Mouse (Mus musculus): ENCODE data around the gene Pappa.

The Pappa gene

DNA sequence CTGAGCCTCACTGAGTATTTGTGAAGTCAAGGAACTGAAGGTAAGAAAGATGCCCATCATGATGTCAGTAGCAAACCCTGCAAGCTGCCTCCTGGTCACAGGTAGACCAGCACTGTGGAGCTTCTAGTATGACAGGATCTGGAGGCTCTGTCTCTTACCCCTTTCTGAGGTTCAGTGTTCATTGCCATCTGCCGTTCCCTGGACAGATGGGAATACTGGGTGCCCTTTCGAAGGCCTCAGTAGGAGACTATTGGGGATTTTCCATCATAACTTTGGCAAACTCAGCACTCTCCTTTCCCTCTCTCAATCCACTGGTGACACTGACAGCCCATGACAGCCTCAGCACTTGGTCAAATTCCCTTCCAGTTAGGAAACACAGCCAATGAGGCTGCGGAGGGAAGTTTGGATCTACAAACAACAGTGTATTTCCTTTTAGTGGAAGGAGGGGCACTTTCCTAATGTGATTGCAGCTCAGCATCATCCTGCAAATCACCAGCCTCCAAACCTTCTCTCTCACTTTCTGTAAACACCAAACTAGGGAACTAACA, 42.4 kb downstream of the Pappa start:
- no peak for DNase-seq (ENCODE audit: low spot score)

DNA sequence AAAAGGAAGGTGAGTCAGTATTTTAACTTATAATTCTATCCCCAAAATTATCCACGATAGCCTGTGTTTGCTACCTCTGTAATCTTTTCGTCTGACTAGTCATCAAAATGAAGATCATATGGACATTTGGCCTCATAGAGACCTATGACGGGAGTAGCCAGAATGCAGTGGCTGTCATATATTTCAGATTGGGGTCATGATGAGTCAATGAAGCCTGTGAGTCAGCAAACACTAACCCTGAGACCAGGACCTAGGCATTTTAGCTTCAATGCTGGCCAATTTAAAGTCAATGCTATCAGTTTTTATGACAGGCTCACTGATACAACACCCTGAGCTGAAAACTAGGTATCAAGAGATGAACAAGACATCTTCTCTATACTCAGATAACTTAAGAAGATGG, 50.5 kb downstream of the Pappa start:
- DNase-seq (ENCODE audit: low spot score): no peak

DNA sequence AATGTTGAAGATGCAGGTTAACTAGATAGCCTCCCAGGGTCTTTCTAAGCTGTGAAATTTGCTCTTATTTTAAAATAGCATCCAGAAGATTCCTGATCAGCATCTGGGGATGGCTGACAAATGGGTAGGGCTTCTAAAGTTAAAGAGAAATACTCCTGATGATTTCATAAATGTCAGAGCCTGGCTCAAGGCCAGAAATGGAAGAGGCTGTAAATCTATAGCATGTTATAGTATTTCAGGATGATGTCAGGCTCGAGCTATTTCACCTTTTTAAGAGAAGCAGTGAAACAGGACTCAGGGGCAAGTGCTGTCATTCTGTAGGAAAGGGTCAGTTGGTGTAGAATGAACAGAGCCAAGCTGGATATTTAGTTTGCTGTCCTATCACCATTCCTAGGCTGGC, 54.2 kb downstream of the Pappa start:
- no peak for DNase-seq (ENCODE audit: low spot score)

DNA sequence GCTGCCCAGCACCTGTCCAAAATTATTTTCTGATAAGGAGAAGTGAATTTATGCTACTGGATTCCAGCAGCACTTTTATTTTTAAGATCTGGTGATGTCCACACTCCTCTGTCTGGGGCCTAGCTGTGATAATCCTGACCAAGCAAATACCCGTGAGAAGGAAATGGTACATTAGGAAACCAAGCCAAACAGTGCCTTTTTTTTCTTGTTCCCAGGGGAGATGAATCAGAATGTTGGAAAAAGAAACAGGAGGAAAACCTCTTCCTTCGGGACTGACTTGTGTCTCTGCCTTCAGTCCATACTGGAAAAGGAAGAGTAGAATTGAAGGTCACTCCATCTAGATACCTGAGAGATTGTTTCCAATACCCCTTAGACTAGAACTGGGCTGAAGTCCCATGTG, 63.3 kb downstream of the Pappa start:
- no peak for DNase-seq (ENCODE audit: low spot score)

DNA sequence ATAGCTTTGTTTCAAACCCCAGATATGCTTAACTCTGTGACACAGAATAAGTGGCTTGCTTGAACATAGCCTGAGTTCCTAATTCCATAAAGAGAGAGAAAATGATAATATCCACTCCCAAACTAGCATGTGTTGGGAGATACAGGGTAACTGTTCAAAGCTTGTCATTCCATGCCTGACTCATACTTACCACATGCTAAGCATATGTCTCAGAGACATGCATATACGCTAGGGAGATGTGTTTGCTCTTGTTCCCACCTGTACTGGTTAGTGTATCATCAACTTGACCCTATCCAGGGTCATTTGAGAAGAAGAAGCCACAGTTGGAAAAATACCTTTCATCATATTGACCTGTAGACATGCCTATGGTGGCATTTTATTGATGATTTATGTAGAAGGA, 63.7 kb downstream of the Pappa start:
- DNase-seq (ENCODE audit: low spot score): no peak

DNA sequence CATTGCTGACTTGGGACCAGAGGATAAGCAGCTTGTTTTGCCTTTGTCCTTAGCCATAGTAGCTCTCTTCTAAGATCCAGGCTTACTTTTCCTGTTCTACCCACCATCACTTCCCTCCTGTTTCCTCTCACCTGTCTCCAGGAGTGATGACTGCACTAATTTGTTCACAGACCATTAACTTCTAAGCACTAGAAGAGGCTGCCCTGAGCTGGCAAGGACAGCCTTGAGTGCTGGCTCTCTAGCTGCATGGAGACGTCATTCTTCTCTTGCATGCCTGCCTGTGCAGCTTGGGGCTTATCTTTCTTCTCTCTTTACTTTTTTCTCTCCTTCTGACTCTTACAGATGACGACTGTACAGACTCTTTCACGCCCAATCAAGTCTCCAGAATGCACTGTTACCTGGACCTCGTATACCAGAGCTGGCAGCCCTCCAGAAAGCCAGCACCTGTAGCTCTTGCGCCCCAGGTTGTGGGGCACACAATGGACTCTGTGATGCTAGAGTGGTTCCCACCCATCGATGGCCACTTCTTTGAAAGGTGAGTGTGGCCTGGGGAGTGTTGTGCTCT, 65.0 kb downstream of the Pappa start:
- no peak for DNase-seq (ENCODE audit: low spot score)

DNA sequence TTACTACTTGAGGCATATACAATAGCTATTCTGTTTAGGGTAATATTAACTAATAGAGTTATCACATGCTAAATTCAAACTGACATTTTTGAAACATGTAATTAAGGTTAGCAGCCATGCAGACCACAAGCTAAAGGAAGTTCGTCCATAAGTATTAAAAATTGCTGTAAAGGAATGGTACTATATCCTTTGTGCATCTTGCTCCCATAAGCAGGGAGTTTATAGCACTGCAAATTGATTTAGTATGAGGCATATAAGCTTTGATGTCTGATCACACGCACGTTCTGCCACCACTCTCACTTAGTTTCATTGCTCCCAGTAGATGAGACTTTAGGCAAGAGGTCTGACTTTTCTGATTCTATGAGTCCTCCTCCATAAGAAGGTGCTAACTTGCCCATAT, 68.8 kb downstream of the Pappa start:
- no peak for DNase-seq (ENCODE audit: low spot score)

DNA sequence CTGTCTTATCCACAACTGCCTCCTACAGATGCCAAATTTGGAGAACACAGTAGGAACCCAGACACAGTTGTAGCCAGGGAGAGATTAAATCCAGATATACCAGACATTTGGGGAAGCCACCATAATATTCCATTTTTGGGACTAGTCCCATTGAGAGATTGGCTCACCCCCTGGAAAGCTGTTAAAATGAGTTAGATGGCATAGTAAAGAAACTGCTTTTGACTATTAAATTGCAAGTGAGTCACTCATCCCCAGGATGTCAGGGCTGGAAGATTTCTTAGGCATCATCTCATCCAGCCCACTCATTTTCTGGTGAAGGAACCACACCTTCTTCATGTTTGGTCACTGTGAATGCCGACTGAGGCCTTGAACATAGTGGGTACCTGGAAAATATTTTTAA, 72.0 kb downstream of the Pappa start:
- no peak for DNase-seq (ENCODE audit: low spot score)

DNA sequence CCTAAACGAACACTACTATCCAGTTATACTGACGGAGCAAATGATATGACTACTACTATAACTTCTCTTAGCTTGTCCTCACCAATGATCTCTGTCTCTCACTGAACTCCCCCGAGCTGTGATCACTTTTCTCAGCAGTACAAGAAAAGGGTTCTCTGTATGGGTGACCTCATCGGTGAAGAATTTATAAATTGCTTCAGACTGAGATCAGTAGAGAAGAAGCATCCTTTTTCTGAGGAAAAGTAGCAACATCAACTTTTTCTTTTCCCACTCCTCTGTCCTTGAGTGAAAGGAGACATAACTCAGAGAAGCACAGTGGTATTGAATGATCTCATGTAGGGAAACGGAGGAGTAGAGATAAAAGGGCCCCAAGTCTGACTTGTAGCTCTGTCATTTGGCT, 79.7 kb downstream of the Pappa start:
- DNase-seq (ENCODE audit: low spot score): no peak

DNA sequence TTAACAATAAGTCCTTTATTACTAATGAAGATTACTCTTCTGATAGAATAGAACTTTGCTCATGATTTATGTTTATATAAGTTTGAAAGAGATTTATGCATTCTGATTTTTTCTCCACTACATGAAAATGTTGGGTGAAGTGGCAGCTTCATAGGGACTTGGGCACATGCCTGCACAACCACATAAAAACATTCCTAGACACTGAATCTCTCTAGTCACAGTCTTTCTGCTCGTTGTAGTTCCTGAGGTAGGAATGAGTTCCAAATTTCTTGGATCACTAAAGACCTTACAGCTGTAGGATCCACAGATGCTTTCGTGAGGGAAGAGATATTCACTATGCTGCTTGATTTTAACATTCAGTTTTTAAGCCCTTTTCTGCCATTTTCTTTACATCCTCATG, 81.5 kb downstream of the Pappa start:
- no peak for DNase-seq (ENCODE audit: low spot score)

DNA sequence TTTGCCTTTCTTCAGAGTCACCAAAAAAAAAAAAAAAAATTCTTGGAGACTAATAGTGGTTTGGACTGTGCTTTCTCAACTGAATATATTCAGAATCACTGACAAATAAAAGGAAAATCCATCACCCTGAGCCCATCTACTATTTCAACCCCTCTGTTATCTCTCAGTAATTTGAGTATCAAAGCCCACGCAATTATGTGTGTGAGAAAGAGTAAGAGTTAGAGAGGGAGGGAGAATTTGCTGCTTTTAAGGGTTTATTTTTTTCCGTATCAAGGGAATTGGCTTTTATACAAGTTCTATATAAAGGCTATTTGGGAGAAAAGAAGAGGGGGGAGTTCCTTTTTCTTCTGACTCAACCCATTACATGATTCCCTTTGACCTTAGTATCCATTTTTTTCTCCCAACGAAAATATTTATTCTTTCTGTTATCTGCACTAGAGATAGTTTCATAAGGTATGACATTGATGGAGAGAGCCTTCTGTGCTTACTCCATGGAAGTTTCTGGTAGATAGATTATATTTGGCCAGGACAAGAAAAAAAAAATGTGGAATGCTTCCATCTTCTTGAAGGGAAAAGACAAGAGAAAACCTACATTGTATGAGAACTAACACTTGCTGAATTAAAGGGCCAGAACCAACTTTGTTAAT, 85.5 kb downstream of the Pappa start:
- DNase-seq (ENCODE audit: low spot score): no peak

DNA sequence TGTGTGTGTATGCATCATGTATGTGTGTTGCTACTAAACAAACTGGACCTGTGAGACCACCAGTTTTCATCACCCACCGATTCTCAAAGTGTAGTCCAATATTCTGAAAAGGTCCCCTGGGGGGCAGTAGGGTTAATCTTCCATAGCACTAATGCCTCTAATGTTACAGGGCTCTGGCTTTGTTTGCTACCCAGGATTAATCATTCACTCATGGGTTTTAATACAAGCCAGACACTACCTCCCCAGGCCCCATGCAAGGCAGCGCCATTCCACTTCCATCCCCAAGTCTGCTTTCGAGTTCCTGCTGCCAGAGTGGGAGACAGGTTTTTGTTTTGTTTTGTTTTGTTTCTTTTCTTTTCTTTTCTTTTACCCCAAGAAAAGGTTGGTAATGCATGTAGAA, 92.7 kb downstream of the Pappa start:
- DNase-seq (ENCODE audit: low spot score): no peak

DNA sequence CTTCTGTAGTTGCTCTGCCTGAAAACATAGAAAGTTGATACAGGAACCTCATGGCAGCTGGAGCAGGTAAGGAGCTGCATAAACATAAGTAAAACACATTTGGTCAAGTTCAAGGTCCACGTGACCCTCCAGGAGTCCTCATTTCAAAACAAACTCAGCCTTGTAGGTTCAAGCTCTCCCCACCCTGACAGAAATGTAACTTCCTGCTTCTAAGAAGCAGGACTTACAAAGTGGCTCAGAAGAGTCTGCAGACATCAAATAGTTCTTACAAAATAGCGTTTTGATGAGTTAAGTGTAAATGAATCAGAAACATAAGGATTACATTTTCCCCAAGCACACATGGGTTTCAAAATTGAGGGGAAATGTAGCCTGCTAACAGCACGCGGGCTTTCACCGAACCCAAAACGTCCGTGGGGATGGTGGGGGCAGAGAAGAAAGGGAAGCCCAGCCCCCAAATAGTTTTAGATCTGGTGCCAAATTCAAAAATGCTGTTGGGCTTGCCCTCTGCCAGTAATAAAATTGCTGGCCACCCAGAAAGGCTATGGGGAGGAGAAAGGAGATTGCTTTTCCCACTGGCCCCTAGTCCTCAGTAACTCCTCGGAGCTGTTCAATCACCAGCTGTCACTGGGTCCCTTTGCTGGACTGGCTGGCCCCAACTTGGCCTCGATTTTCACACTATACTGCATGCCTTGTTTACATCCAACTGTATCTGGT, 93.8 kb downstream of the Pappa start:
- DNase-seq (ENCODE audit: low spot score): no peak

DNA sequence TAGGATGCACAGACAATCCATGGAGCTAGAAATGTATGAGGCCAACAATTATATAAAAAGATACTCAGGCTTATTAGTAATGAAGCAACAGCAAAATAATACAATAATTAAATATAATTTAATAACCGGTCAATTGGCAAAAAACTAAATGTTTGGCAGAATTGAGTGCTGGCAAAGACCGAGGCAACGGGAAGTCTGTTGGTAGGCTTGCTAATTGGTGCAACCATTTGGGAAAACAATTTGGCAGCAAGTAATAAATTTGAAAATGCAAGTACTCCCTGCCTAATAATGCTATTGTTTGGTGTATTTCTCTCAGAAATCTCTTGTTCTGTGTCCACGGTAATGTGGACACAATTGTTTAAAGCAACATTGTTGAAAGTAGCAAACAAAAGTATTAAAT, 99.9 kb downstream of the Pappa start:
- no peak for DNase-seq (ENCODE audit: low spot score)

DNA sequence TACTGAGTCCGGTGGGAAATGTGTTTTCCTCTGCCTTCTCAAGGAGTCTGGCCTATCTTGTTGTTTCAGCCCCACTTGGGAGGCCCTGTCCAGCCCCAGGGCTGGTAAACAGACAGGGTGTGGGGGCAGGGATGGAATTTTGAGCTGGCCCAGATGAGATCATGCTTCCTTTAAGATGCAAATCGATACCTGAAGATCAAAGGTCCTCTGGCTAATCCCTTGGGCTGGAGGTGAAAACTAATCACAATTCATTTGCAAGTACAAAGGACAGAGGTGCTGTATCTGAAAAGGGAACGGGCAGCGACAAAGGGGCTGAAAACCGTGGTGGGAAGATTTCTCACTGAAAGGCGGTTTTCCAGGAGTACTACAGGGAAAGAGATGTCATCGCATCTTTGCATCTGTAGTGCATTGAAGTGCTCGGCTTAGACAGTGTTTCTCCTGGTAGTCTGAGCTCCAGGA, 114.6 kb downstream of the Pappa start:
- DNase-seq (ENCODE audit: low spot score): no peak

DNA sequence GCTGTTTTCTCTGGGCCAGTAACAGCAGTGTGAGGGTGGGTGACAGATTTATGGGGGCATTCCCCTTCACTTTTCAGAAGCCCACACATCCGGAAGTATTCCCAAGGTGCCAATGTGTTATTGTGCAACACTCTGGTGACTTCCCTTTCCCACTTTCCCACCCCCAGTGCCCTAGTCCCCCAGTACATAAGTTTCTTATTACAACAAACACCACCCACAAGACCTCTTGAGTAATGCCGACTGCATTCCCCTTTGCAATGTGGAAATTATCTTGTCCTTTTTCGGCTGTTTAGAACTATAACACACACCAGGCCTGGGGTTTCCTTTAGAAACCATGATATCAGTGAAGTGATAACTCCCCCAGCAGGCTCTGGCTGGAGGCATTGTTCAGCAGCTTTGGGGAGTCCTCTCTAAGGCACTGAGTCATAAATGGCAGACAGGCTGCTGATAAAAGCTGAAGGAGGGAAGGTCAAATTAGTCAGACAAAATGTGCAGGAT, 118.5 kb downstream of the Pappa start:
- DNase-seq (ENCODE audit: low spot score): no peak

DNA sequence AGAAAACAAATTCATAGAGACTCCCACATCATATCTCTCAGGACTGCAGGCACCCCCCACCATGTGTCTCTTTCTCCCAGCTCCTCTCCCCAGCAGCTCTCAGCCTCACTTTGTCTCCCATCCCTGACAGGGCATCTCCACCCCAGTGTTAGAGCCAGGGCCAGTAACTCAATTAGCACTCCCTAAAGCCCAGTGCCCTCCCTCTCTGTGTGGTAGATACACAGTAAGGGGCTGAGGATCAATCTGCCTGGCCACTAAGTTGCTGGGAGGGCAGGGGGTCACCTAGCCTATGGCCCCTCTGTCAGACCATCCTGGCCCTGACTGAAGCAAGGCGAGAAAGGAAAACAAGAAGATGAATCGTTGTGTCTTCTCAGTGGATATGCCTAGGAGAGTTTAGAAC, 119.3 kb downstream of the Pappa start:
- DNase-seq (ENCODE audit: low spot score): no peak

DNA sequence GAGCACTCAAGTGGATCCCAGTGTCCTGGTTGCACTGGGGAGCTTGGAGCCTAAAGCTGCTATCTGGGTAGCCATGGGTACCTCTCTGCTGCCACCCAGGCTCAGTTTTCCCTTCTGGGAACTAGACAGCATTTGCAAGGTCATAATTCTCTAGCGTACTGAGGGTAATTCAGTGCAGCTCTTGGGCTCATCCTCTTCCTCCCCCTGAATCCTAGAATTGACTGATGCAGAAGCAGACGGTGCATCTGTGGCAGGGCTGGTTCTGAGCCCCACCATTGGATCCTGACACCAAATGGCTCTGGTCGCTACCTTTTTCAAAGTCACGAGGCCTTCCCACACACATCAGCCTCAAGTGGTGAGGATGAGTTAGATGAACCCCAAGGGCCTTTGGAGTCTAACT, 121.0 kb downstream of the Pappa start:
- no peak for DNase-seq (ENCODE audit: low spot score)

DNA sequence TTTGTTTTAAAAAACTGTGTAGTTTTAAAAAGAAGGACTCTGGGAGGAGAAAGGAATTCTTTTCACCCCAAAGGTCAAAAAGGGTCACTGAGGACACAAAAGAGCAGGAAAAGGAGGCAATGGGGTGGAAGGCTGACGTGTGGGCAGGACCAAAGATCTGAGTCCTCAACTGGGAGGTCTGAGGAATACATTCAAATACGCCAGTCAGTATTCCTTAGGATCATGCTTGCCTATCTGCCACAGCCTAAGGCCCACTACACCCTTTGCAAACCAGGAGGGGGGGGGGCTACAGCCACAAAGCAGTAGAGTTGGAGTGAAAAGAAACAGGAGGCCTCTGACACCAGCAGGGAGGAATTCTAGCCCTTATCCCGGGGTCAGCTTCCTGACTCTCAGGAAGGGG, 121.5 kb downstream of the Pappa start:
- no peak for DNase-seq (ENCODE audit: low spot score)

DNA sequence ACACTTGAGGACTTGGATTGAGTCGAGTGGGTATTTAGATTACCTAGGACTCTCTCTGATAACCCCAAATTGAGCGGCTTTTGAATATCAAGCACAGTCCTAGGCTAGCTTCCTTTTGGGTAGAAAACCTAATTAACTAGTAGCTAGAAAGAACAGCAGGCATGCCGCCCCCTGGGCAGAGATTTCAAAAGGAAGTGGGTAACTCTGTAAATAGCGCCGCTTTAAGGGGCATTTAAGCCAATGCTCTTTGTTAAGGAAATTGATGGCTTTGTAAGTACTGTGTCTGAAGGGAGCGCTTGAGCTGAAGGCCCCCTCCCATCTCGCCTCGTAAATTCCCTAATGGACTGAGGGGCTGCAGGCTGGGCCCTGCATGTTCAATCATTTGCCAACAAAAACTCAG, 128.2 kb downstream of the Pappa start:
- no peak for DNase-seq (ENCODE audit: low spot score)

DNA sequence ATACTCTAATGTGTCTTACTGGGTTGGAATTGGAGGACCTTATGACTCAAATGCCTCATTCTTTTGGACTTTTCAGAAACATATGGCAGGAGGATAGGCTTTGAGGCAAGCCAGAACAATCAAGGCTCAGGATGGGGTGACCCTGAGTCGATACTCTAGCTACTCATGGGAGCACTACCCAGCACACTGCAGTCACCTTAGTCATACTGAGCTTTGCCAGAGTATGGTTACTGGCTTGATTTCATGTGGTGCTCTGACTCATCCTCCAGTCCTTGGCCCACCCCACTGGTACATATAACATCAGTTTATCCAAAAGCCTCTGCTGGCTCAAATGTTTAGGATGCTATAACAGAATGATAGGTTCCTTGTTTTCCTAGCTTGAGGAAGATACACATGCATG, 130.1 kb downstream of the Pappa start:
- DNase-seq (ENCODE audit: low spot score): no peak

DNA sequence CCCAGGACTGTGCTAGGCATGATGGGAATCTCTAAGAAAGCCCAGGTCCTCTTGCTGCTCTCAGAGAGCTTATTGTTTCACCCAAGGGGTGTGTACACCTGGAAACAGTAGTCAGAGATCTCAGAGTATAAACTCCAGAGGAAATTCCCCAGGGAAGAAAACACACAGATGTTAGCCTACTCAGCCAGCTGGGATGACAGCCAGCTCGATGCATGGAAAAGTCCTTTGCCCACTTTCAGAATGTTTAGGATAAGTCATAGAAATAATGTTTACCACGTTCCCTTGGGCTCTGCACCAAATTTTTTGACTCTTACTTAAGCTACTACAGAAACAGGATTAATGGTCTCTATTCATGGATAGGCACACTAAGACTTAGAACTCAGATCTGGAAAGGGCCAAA, 143.1 kb downstream of the Pappa start:
- DNase-seq (ENCODE audit: low spot score): no peak

DNA sequence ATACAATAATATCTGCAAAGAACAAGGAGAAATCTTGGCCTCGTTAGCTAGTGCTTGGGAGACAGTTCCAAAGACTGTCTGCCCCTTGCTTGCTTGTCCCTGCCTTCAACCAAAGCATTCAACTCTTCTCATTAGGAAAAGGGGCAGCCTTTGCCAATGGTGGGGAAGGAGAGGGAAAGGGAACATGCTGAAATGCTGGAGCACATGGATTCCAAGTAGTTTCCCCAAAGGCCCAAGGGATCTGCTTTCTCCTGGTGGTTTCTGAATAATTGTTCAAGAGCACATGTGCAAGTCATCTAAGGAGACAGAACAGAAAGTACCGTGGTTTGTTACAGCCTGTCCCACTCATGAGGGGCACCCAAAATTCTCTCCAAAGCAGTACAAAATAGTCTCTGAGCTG, 146.0 kb downstream of the Pappa start:
- no peak for DNase-seq (ENCODE audit: low spot score)

Measured in urinary bladder, postnatal 25 days (tissue).